Mouse (Mus musculus) kidney, postnatal 4 days (tissue): ENCODE results near the gene Syn3.
"Not testable (repeated sequence)": the region's sequence is repeated elsewhere in the genome, so short reads cannot be mapped to it uniquely, and the experiment has no call there.

Source experiments
- DNase-seq, 2 experiments: peaks; one replicate each; pipeline ENCODE4 v3.0.0; 2021; ENCODE audit warnings: mixed read lengths in 2 of 2

Gene Syn3

GRCm38 (mm10) chr10:86139061-86139681, 359.5 kb downstream of the Syn3 start:
- DNase-seq = peak in 1 of 2 experiments; percentile 17

- no peak for DNase-seq
These were observed 361.0 kb downstream of the Syn3 start for GRCm38 (mm10) chr10:86137589-86138173.

GRCm38 (mm10) chr10:86137106-86137505, 361.6 kb downstream of the Syn3 start:
- no peak for DNase-seq

- DNase-seq = no peak
These were observed 362.4 kb downstream of the Syn3 start for GRCm38 (mm10) chr10:86136249-86136648.

GRCm38 (mm10) chr10:86134848-86135247, 363.8 kb downstream of the Syn3 start:
- no peak for DNase-seq

- no peak for DNase-seq
These were observed 364.4 kb downstream of the Syn3 start for GRCm38 (mm10) chr10:86134336-86134735.

- no peak for DNase-seq
These were observed 366.2 kb downstream of the Syn3 start for GRCm38 (mm10) chr10:86132420-86132956.

GRCm38 (mm10) chr10:86129046-86129445, 369.6 kb downstream of the Syn3 start:
- no peak for DNase-seq

GRCm38 (mm10) chr10:86126478-86126877, 372.2 kb downstream of the Syn3 start:
- DNase-seq = peak; percentile 29 to 49

- no peak for DNase-seq
These were observed 373.3 kb downstream of the Syn3 start for GRCm38 (mm10) chr10:86125421-86125820.

- peak in 1 of 2 experiments; percentile 38 for DNase-seq
These were observed 374.6 kb downstream of the Syn3 start for GRCm38 (mm10) chr10:86124115-86124514.

GRCm38 (mm10) chr10:86123224-86123623, 375.5 kb downstream of the Syn3 start:
- DNase-seq = no peak

GRCm38 (mm10) chr10:86122456-86122855, 376.2 kb downstream of the Syn3 start:
- not testable (repeated sequence) for DNase-seq

GRCm38 (mm10) chr10:86116268-86116667, 382.4 kb downstream of the Syn3 start:
- no peak for DNase-seq

- peak; percentile 33 to 60 for DNase-seq
These were observed 384.3 kb downstream of the Syn3 start for GRCm38 (mm10) chr10:86114431-86114848.

GRCm38 (mm10) chr10:86108797-86109196, 389.9 kb downstream of the Syn3 start:
- no peak for DNase-seq

GRCm38 (mm10) chr10:86107681-86108080, 391.0 kb downstream of the Syn3 start:
- DNase-seq = no peak

- peak in 1 of 2 experiments; percentile 27 for DNase-seq
These were observed 394.7 kb downstream of the Syn3 start for GRCm38 (mm10) chr10:86103976-86104375.

- no peak for DNase-seq
These were observed 398.3 kb downstream of the Syn3 start for GRCm38 (mm10) chr10:86100281-86100851.

GRCm38 (mm10) chr10:86098363-86098762, 400.3 kb downstream of the Syn3 start:
- no peak for DNase-seq

- DNase-seq = peak in 1 of 2 experiments; percentile 33
These were observed 405.3 kb downstream of the Syn3 start for GRCm38 (mm10) chr10:86093109-86094035.

GRCm38 (mm10) chr10:86091919-86092318, 406.8 kb downstream of the Syn3 start:
- peak; percentile 50 to 57 for DNase-seq

GRCm38 (mm10) chr10:86079921-86080320, 418.8 kb downstream of the Syn3 start:
- DNase-seq = no peak
